Mouse (Mus musculus): ENCODE measurements around the gene Slc22a18.
"Not testable (repeated sequence)": the region's sequence is repeated elsewhere in the genome, so short reads cannot be mapped to it uniquely, and the experiment has no call there.

The Slc22a18 gene

GRCm38 (mm10) chr7:143505411-143505810 is 31.9 kb downstream of the Slc22a18 start:
- no peak for DNase-seq

GRCm38 (mm10) chr7:143505823-143506222 is 32.3 kb downstream of the Slc22a18 start:
- DNase-seq = peak; percentile 44 to 58

- DNase-seq = no peak
Observed at GRCm38 (mm10) chr7:143506271-143506670, 32.7 kb downstream of the Slc22a18 start.

GRCm38 (mm10) chr7:143506675-143507074 is 33.1 kb downstream of the Slc22a18 start:
- DNase-seq = peak in 1 of 2 experiments; percentile 14

- no peak for DNase-seq
Observed at GRCm38 (mm10) chr7:143509566-143509965, 36.0 kb downstream of the Slc22a18 start.

- DNase-seq = no peak
Observed at GRCm38 (mm10) chr7:143510593-143511334, 37.2 kb downstream of the Slc22a18 start.

- DNase-seq = no peak
Observed at GRCm38 (mm10) chr7:143511335-143511712, 37.8 kb downstream of the Slc22a18 start.

GRCm38 (mm10) chr7:143513763-143514415 is 40.4 kb downstream of the Slc22a18 start:
- no peak for DNase-seq

- DNase-seq = no peak
Observed at GRCm38 (mm10) chr7:143514416-143514768, 40.9 kb downstream of the Slc22a18 start.

- no peak for DNase-seq
Observed at GRCm38 (mm10) chr7:143519333-143519732, 45.8 kb downstream of the Slc22a18 start.

GRCm38 (mm10) chr7:143532410-143532809 is 58.9 kb downstream of the Slc22a18 start:
- DNase-seq = no peak

GRCm38 (mm10) chr7:143533284-143533683 is 59.7 kb downstream of the Slc22a18 start:
- DNase-seq = no peak

GRCm38 (mm10) chr7:143536251-143536650 is 62.7 kb downstream of the Slc22a18 start:
- DNase-seq = no peak

GRCm38 (mm10) chr7:143538229-143538628 is 64.7 kb downstream of the Slc22a18 start:
- DNase-seq = not testable (repeated sequence)

GRCm38 (mm10) chr7:143538671-143539070 is 65.1 kb downstream of the Slc22a18 start:
- no peak for DNase-seq

- no peak for DNase-seq
Observed at GRCm38 (mm10) chr7:143544368-143544767, 70.8 kb downstream of the Slc22a18 start.

- DNase-seq = no peak
Observed at GRCm38 (mm10) chr7:143546554-143546953, 73.0 kb downstream of the Slc22a18 start.

GRCm38 (mm10) chr7:143548231-143548961 is 74.9 kb downstream of the Slc22a18 start:
- DNase-seq = peak; percentile 61 to 76

Data from thymus, adult 18-20 months (tissue).